Mouse (Mus musculus) ES-Bruce4 (cell line): ENCODE results near the gene Nkrf. TPM values are rescaled to one million over a fixed set of nuclear protein-coding genes. Genes with fewer than 3 reads are reported as not detected.

Source experiments
- H3K27ac ChIP-seq: 2 replicates; pipeline ENCODE4 v1.5.1; 2012; ENCODE audit warnings: low read length, inconsistent platforms; ENCODE audit not compliant: insufficient read depth
- H3K27me3 ChIP-seq: 2 replicates; pipeline ENCODE4 v1.6.1; 2012; ENCODE audit warnings: mild to moderate bottlenecking, low read length, inconsistent platforms; ENCODE audit not compliant: control insufficient read depth, poor library complexity, insufficient read depth, severe bottlenecking
- H3K36me3 ChIP-seq: 2 replicates; pipeline ENCODE4 v1.6.1; 2012; ENCODE audit warnings: inconsistent platforms, mild to moderate bottlenecking, low read length, moderate library complexity; ENCODE audit not compliant: control insufficient read depth, poor library complexity, insufficient read depth, severe bottlenecking
- H3K4me1 ChIP-seq: one replicate; pipeline ENCODE4 v1.8.1; 2011; ENCODE audit warnings: low read length; ENCODE audit not compliant: control insufficient read depth, insufficient read depth
- H3K4me3 ChIP-seq: 2 replicates; pipeline ENCODE4 v1.5.1; 2011; ENCODE audit warnings: low read depth, mild to moderate bottlenecking, low read length
- H3K9ac ChIP-seq: 2 replicates; pipeline ENCODE4 v1.6.1; 2012; ENCODE audit warnings: low read depth, mild to moderate bottlenecking, inconsistent platforms; ENCODE audit not compliant: poor library complexity, severe bottlenecking
- H3K9me3 ChIP-seq: replicated peaks from 2 replicates; pipeline ENCODE4 v1.6.1; 2012; ENCODE audit warnings: mild to moderate bottlenecking, low read length, inconsistent platforms; ENCODE audit not compliant: control insufficient read depth, poor library complexity, insufficient read depth, severe bottlenecking
- CTCF ChIP-seq: IDR thresholded peaks from one replicate; pipeline ENCODE4 v1.8.1; 2011; ENCODE audit warnings: low read depth, low read length
- EP300 ChIP-seq: IDR thresholded peaks from 2 replicates; pipeline ENCODE4 v1.6.1; 2011; ENCODE audit warnings: low read depth, low read length; ENCODE audit not compliant: insufficient read depth
- POLR2A ChIP-seq: IDR thresholded peaks from one replicate; pipeline ENCODE4 v1.8.1; 2011; ENCODE audit warnings: low read length; ENCODE audit not compliant: insufficient read depth
- polyA plus RNA-seq: library from polyadenylated mRNA; stranded (reverse); fragments of >200 nt; gene quantifications from 2 replicates; pipeline ENCODE4 v1.2.4, GENCODE M21; 2011; ENCODE audit warnings: low read depth; ENCODE audit not compliant: missing spikeins, insufficient read depth, insufficient read length

Gene Nkrf
- polyA plus RNA-seq, 1 experiment = 17.7 TPM

- Histone ChIP-seq H3K36me3 (no peaks in the 10 kb centered on the region), H3K4me1 (peaks cover 3% of the 10 kb centered on the region), H3K9ac (no peak overlapping the region), H3K27ac (no peak overlapping the region), H3K9me3 (no peaks in the 10 kb centered on the region), H3K4me3 (no peak overlapping the region), H3K27me3 (no peaks in the 10 kb centered on the region)
- TF ChIP-seq EP300 = no peak
Measured at GRCm38 (mm10) chrX:36928791-36929190, 26.1 kb upstream of the Nkrf start.

DNA sequence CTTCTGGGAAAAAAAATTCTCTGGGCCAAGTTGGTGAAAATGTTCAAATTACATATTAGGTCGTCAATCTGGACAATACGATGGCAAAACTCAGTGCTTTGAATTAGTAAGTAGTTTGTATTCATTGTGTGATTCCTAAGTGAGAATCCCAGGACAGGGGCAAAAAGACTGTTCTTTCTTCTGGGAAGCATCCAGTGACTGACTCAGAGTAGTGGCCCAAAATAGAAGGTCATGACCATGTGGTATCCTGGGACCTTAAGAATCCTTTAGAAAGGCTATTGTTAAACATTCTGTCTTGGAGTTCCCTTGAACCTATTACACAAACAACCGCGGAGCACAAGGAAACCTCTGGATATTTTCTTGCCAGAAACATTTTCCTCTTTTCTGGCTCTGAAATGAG, 18.6 kb upstream of the Nkrf start:
- H3K9ac ChIP-seq = no peak overlapping the region
- no peak overlapping the region for H3K4me3 ChIP-seq
- H3K9me3 ChIP-seq = no peaks in the 10 kb centered on the region
- no peaks in the 10 kb centered on the region for H3K36me3 ChIP-seq
- H3K27ac ChIP-seq = no peak overlapping the region
- no peaks in the 10 kb centered on the region for H3K27me3 ChIP-seq
- H3K4me1 ChIP-seq = no peaks in the 10 kb centered on the region
- TF ChIP-seq CTCF (no peak), EP300 (no peak), POLR2A (no peak)

DNA sequence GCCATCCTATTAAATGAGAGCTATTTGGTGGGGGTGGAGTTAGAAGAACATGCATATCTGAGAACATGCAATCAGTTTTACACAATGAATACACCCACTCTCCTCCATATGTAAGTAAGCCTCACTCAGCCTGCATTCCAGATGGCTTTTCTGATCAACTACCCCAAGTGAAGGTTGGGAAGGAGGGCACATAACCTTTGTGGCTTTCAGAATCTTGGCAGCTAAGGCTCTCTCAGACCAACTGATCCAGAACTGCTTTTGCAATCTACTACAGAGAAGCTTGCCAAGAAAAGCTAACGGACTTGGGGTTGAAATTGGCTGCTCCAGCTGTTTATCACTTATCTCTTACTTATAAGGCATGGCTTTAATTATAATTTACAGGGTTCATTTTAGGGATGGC, 15.1 kb upstream of the Nkrf start:
- H3K27ac ChIP-seq = no peak overlapping the region
- H3K9ac ChIP-seq = no peak overlapping the region
- TF ChIP-seq CTCF = no peak
- no peak for TF ChIP-seq POLR2A
- no peak for TF ChIP-seq EP300
- no peaks in the 10 kb centered on the region for H3K36me3 ChIP-seq
- no peak overlapping the region for H3K4me3 ChIP-seq
- H3K4me1 ChIP-seq = no peaks in the 10 kb centered on the region
- no peaks in the 10 kb centered on the region for H3K9me3 ChIP-seq
- no peaks in the 10 kb centered on the region for H3K27me3 ChIP-seq

DNA sequence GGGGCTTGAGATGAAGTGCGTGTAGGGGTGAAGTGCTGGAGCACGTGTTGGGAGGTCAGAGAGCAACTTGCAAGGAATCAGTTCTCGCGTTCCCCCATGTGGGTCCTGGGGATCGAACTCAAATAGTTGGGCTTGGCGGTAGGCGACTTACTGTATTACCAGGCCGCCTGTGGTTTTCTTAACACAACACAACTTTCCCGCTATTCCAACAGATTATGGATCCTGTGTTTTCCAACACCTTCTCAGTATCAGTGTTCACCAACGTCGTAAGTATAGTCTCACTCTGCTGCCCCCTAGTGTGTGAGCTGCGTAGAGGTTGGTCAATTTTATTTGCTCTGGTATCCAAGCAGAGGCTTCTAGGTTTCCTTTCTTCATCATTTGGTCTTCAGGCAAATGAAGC, 8.6 kb upstream of the Nkrf start:
- Histone ChIP-seq H3K36me3 (no peaks in the 10 kb centered on the region), H3K27ac (no peak overlapping the region), H3K9ac (no peak overlapping the region), H3K27me3 (no peaks in the 10 kb centered on the region), H3K9me3 (no peaks in the 10 kb centered on the region), H3K4me3 (no peak overlapping the region), H3K4me1 (no peaks in the 10 kb centered on the region)
- TF ChIP-seq EP300 (no peak), POLR2A (no peak), CTCF (no peak)

- H3K27me3 ChIP-seq = no peaks in the 10 kb centered on the region
- no peak overlapping the region for H3K27ac ChIP-seq
- H3K4me3 ChIP-seq = no peak overlapping the region
- H3K9me3 ChIP-seq = no peaks in the 10 kb centered on the region
- TF ChIP-seq CTCF (peak; percentile 7), EP300 (no peak)
- H3K9ac ChIP-seq = no peak overlapping the region
- H3K36me3 ChIP-seq = no peaks in the 10 kb centered on the region
- no peaks in the 10 kb centered on the region for H3K4me1 ChIP-seq
Measured at GRCm38 (mm10) chrX:36906539-36906938, 3.8 kb upstream of the Nkrf start.

- Histone ChIP-seq H3K9ac (peak overlapping the region; percentile 100), H3K4me3 (peak overlapping the region; percentile 96), H3K9me3 (no peaks in the 10 kb centered on the region), H3K36me3 (no peaks in the 10 kb centered on the region), H3K4me1 (no peaks in the 10 kb centered on the region), H3K27me3 (no peaks in the 10 kb centered on the region), H3K27ac (peak overlapping the region; percentile 48; the same call in 1 of the 2 replicates)
- TF ChIP-seq CTCF (no peak), POLR2A (peak; percentile 67)
Measured at GRCm38 (mm10) chrX:36903115-36903768, 543 bp upstream of the Nkrf start.
